Mouse (Mus musculus) ES-Bruce4 (cell line): Measurements from ENCODE around the gene Twnk.

Source experiments
- CTCF ChIP-seq: IDR thresholded peaks from one replicate; pipeline ENCODE4 v1.8.1; 2011; ENCODE audit warnings: low read depth, low read length
- EP300 ChIP-seq: IDR thresholded peaks from 2 replicates; pipeline ENCODE4 v1.6.1; 2011; ENCODE audit warnings: low read depth, low read length; ENCODE audit not compliant: insufficient read depth

DNA sequence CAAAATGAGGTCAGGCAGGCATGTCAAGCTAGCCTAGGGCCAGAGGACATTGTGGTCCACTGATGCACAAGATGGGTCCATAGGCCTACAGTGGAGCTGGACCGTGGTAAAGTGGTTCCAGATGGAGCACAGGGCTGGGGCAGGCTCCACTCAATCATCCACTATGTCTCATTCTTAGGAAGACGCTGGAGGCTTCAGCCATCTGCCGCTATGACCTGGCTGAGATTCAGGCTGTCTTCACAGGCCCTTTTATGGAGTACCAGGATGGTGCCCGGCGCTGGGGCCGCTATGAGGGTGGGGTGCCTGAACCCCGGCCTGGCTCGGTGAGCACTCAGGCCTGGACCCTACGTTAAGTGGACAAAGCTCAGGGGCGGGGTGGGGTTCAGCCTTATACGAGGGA, 7.7 kb upstream of the Twnk start:
- no peak for TF ChIP-seq CTCF
- TF ChIP-seq EP300 = no peak
